Mouse (Mus musculus): ENCODE measurements around the gene Bmp8b.
"Not testable (repeated sequence)": the region's sequence is repeated elsewhere in the genome, so short reads cannot be mapped to it uniquely, and the experiment has no call there.

Bmp8b gene

GRCm38 (mm10) chr4:123104651-123105450 lies at the start of gene Bmp8b:
Bmp8b (plus strand) TSS chr4:123105165.
- DNase-seq (ENCODE audit: low spot score): peak; percentile 44

GRCm38 (mm10) chr4:123056560-123057109 lies 48.3 kb upstream of the Bmp8b start:
- no peak for DNase-seq (ENCODE audit: low spot score)

- no peak for DNase-seq (ENCODE audit: low spot score)
Observed at GRCm38 (mm10) chr4:123057957-123058356, 47.0 kb upstream of the Bmp8b start.

- DNase-seq (ENCODE audit: low spot score): no peak
Observed at GRCm38 (mm10) chr4:123061744-123062143, 43.2 kb upstream of the Bmp8b start.

- DNase-seq (ENCODE audit: low spot score): no peak
Observed at GRCm38 (mm10) chr4:123068646-123069045, 36.3 kb upstream of the Bmp8b start.

GRCm38 (mm10) chr4:123071266-123071966 lies 33.5 kb upstream of the Bmp8b start:
- peak; percentile 46 for DNase-seq (ENCODE audit: low spot score)

- DNase-seq (ENCODE audit: low spot score): no peak
Observed at GRCm38 (mm10) chr4:123076928-123077327, 28.0 kb upstream of the Bmp8b start.

GRCm38 (mm10) chr4:123078231-123078630 lies 26.7 kb upstream of the Bmp8b start:
- DNase-seq (ENCODE audit: low spot score): no peak

- peak; percentile 69 for DNase-seq (ENCODE audit: low spot score)
Observed at GRCm38 (mm10) chr4:123080791-123081190, 24.2 kb upstream of the Bmp8b start.

- DNase-seq (ENCODE audit: low spot score): peak; percentile 53
Observed at GRCm38 (mm10) chr4:123082283-123083163, 22.4 kb upstream of the Bmp8b start.

- no peak for DNase-seq (ENCODE audit: low spot score)
Observed at GRCm38 (mm10) chr4:123083323-123083902, 21.6 kb upstream of the Bmp8b start.

GRCm38 (mm10) chr4:123085290-123085689 lies 19.7 kb upstream of the Bmp8b start:
- no peak for DNase-seq (ENCODE audit: low spot score)

GRCm38 (mm10) chr4:123086381-123086780 lies 18.6 kb upstream of the Bmp8b start:
- no peak for DNase-seq (ENCODE audit: low spot score)

GRCm38 (mm10) chr4:123092621-123093020 lies 12.3 kb upstream of the Bmp8b start:
- no peak for DNase-seq (ENCODE audit: low spot score)

- no peak for DNase-seq (ENCODE audit: low spot score)
Observed at GRCm38 (mm10) chr4:123093064-123093776, 11.7 kb upstream of the Bmp8b start.

- no peak for DNase-seq (ENCODE audit: low spot score)
Observed at GRCm38 (mm10) chr4:123093869-123094268, 11.1 kb upstream of the Bmp8b start.

GRCm38 (mm10) chr4:123105451-123105790 lies 456 bp downstream of the Bmp8b start:
- DNase-seq (ENCODE audit: low spot score): no peak

- not testable (repeated sequence) for DNase-seq (ENCODE audit: low spot score)
Observed at GRCm38 (mm10) chr4:123105929-123106328, 964 bp downstream of the Bmp8b start.

- DNase-seq (ENCODE audit: low spot score): no peak
Observed at GRCm38 (mm10) chr4:123106864-123107263, 1.9 kb downstream of the Bmp8b start.

GRCm38 (mm10) chr4:123108056-123108455 lies 3.1 kb downstream of the Bmp8b start:
- DNase-seq (ENCODE audit: low spot score): no peak

- DNase-seq (ENCODE audit: low spot score): no peak
Observed at GRCm38 (mm10) chr4:123110751-123111150, 5.8 kb downstream of the Bmp8b start.

All from urinary bladder, postnatal 25 days (tissue).